Comparison of ENCODE assay signal across 15 mouse cellular contexts in the genomic region with DNA sequence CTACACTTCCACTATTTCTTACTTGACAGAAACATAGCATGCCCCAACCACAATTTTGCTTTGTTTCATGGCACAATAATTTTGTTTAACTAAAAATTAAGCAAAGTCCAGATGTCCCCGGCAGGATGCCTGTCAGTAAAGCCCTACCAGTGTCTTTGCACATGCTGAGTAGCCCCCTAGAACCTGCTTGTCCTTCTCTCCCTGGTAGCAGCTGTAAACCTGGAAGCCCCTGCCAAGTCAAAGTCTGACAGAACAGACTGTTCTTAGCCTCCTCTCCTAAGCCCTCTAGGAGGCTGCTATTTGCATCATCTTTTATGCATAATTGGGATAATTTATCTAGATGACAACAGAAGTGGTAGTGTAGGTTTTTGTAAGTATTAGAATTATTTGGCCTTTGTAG.
"Had no signal": no experiment of that assay in that cellular context is flagged by ENCODE, and none has a peak within 500 bp of the region (broad histone marks: within the 10 kb centered on the region; RNA-seq: fewer than 3 reads in every experiment).

No protein-coding gene starts in this region.

- H3K9me3 ChIP-seq: liver, embryonic 13.5 days; midbrain, embryonic 12.5 days; midbrain, embryonic 15.5 days; neural tube, embryonic 13.5 days; stomach, embryonic 15.5 days had no signal

- H3K4me2 ChIP-seq: liver, embryonic 13.5 days; midbrain, embryonic 12.5 days; midbrain, embryonic 15.5 days; neural tube, embryonic 13.5 days; stomach, embryonic 15.5 days had no signal

- H3K4me1 ChIP-seq: liver, embryonic 13.5 days; midbrain, embryonic 12.5 days; midbrain, embryonic 15.5 days; neural tube, embryonic 13.5 days; stomach, embryonic 15.5 days had no signal

- DNase-seq: kidney, postnatal 14 days; kidney, postnatal 4 days; liver, embryonic 13.5 days; lung, adult 2 months; lung, postnatal 14 days; lung, postnatal 4 days; retina, postnatal 1 day; right cerebral cortex, postnatal 25 days; spleen, adult 18-20 months; thymus, postnatal 25 days had no signal

- ATAC-seq: midbrain, embryonic 15.5 days had no signal

- H3K9ac ChIP-seq: liver, embryonic 13.5 days; midbrain, embryonic 12.5 days; midbrain, embryonic 15.5 days; neural tube, embryonic 13.5 days; stomach, embryonic 15.5 days had no signal

- H3K27ac ChIP-seq: liver, embryonic 13.5 days; midbrain, embryonic 12.5 days; midbrain, embryonic 15.5 days; neural tube, embryonic 13.5 days; stomach, embryonic 15.5 days had no signal

- H3K27me3 ChIP-seq: liver, embryonic 13.5 days; midbrain, embryonic 12.5 days; midbrain, embryonic 15.5 days; neural tube, embryonic 13.5 days; stomach, embryonic 15.5 days had no signal

- H3K4me3 ChIP-seq: liver, embryonic 13.5 days; midbrain, embryonic 12.5 days; midbrain, embryonic 15.5 days; myocyte; neural tube, embryonic 13.5 days; stomach, embryonic 15.5 days had no signal

- H3K36me3 ChIP-seq: liver, embryonic 13.5 days; midbrain, embryonic 12.5 days; midbrain, embryonic 15.5 days; neural tube, embryonic 13.5 days; stomach, embryonic 15.5 days had no signal
